Mouse (Mus musculus): Measurements from ENCODE around the gene Usp30.

GRCm38 (mm10) chr5:114034393-114034792 lies 30.9 kb upstream of the Usp30 start:
- TF ChIP-seq CTCF (IDR thresholded peaks at IDR 0.05; ENCODE audit: low read depth, low read length) (no peak), POLR2A (IDR thresholded peaks at IDR 0.05; ENCODE audit: borderline replicate concordance, low read depth, low read length) (no peak)

Data from bone marrow macrophage, adult 2 months (primary cell).